Mouse (Mus musculus) C2C12 (cell line): ENCODE measurements around the gene Prr13.

Source experiments
- CEBPB ChIP-seq: IDR thresholded peaks from one replicate; pipeline ENCODE4 v1.6.1; 2011; ENCODE audit warnings: low read depth, mild to moderate bottlenecking, control low read depth, moderate library complexity
- CTCF ChIP-seq: IDR thresholded peaks from one replicate; pipeline ENCODE4 v1.5.1; 2011; ENCODE audit not compliant: control insufficient read depth, insufficient read depth, insufficient read length
- MAX ChIP-seq: IDR thresholded peaks from one replicate; pipeline ENCODE4 v1.6.1; 2011; ENCODE audit warnings: mild to moderate bottlenecking, control low read depth
- MYOD1 ChIP-seq: IDR thresholded peaks from one replicate; pipeline ENCODE4 v1.6.1; 2011; ENCODE audit warnings: low read depth; ENCODE audit not compliant: control insufficient read depth, insufficient read length
- MYOG ChIP-seq: IDR thresholded peaks from one replicate; pipeline ENCODE4 v1.6.1; 2011; ENCODE audit not compliant: control insufficient read depth, insufficient read length; ENCODE audit errors: extremely low read depth
- USF1 ChIP-seq: IDR thresholded peaks from one replicate; pipeline ENCODE4 v1.6.1; 2011; ENCODE audit warnings: low read depth, mild to moderate bottlenecking, control low read depth, moderate library complexity

GRCm38 (mm10) chr15:102503447-102503846, 44.6 kb downstream of the Prr13 start, which contains the start of gene Gm10337:
- TF ChIP-seq CTCF: no peak
- no peak for TF ChIP-seq MAX
- TF ChIP-seq USF1: no peak
- TF ChIP-seq CEBPB: no peak
- TF ChIP-seq MYOG: no peak
- no peak for TF ChIP-seq MYOD1
